Mouse (Mus musculus) forebrain, embryonic 13.5 days (tissue): Measurements from ENCODE around the gene Dram1. TPM values are rescaled to one million over a fixed set of nuclear protein-coding genes. Genes with fewer than 3 reads are reported as not detected.

Experiments used
- ATAC-seq: fragments of 200-750 bp; cut with Nextera tagmentation; 2 replicates; pipeline ENCODE4 v1.8.0; 2017
- H3K27ac ChIP-seq: fragments of 300-500 bp; sonication (generic); 2 replicates; pipeline ENCODE4 v1.5.1; 2015; ENCODE audit warnings: inconsistent platforms, mild to moderate bottlenecking, moderate library complexity
- H3K27me3 ChIP-seq: fragments of 300-500 bp; sonication (generic); 2 replicates; pipeline ENCODE4 v1.6.1; 2015; ENCODE audit warnings: mild to moderate bottlenecking, inconsistent platforms
- H3K36me3 ChIP-seq: fragments of 300-500 bp; sonication (generic); 2 replicates; pipeline ENCODE4 v1.6.1; 2015; ENCODE audit warnings: mild to moderate bottlenecking, inconsistent platforms; ENCODE audit not compliant: poor library complexity, severe bottlenecking
- H3K4me1 ChIP-seq: fragments of 300-500 bp; sonication (generic); 2 replicates; pipeline ENCODE4 v1.6.1; 2015; ENCODE audit warnings: inconsistent platforms
- H3K4me2 ChIP-seq: fragments of 300-500 bp; sonication (generic); 2 replicates; pipeline ENCODE4 v1.6.1; 2015; ENCODE audit warnings: inconsistent platforms, mild to moderate bottlenecking, moderate library complexity
- H3K4me3 ChIP-seq: fragments of 300-500 bp; sonication (generic); 2 replicates; pipeline ENCODE4 v1.5.1; 2015; ENCODE audit warnings: mild to moderate bottlenecking, inconsistent platforms
- H3K9ac ChIP-seq: fragments of 300-500 bp; sonication (generic); 2 replicates; pipeline ENCODE4 v1.6.1; 2015; ENCODE audit warnings: mild to moderate bottlenecking, inconsistent platforms
- H3K9me3 ChIP-seq: fragments of 300-500 bp; sonication (generic); replicated peaks from 2 replicates; pipeline ENCODE4 v1.6.1; 2016; ENCODE audit warnings: inconsistent platforms
- WGBS: fragments of 180-500 bp; shearing (Covaris S2); methylation state at CpG from one replicate; pipeline ENCODE4 v1.1.7; 2015; 5-methylcytosine and 5-hydroxymethylcytosine counted together
- polyA plus RNA-seq: library from polyadenylated mRNA; unstranded; fragments of >200 nt; fragmentation: Nextera tagmentation; extraction: Ambion mirVana; gene quantifications from 2 replicates; pipeline ENCODE4 v1.2.1, GENCODE M21; 2015

The Dram1 gene
- polyA plus RNA-seq, 1 experiment from 2014 or later: 0.19 TPM

DNA sequence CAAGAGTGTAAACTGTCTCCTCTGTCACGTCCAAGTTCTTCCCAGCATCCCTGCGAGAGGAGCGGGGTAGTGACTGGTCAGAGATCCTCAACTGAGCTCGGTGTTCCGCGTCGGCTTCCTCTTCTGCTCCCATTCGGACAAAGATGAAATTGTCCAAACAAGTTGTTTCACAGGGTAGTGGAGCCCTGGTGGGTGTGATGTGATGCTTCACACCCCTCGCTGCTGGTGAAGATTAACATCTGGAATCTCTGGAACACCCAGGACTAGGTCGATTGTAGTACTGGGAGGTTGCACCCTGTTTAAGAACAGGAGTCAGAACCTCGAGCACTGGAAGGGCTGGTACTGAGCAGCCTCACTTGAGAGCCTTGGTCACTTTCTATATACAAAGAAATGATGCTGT, 75.8 kb downstream of the Dram1 start:
- WGBS: 86% methylated on average over 11 of the region's 11 CpGs
- Histone ChIP-seq H3K9ac (no peak overlapping the region), H3K4me3 (no peak overlapping the region), H3K4me2 (no peak overlapping the region), H3K27ac (no peak overlapping the region), H3K9me3 (peaks cover 4% of the 10 kb centered on the region; the same call in 1 of the 2 replicates), H3K27me3 (no peaks in the 10 kb centered on the region), H3K4me1 (no peaks in the 10 kb centered on the region), H3K36me3 (no peaks in the 10 kb centered on the region)
- no peak for ATAC-seq

DNA sequence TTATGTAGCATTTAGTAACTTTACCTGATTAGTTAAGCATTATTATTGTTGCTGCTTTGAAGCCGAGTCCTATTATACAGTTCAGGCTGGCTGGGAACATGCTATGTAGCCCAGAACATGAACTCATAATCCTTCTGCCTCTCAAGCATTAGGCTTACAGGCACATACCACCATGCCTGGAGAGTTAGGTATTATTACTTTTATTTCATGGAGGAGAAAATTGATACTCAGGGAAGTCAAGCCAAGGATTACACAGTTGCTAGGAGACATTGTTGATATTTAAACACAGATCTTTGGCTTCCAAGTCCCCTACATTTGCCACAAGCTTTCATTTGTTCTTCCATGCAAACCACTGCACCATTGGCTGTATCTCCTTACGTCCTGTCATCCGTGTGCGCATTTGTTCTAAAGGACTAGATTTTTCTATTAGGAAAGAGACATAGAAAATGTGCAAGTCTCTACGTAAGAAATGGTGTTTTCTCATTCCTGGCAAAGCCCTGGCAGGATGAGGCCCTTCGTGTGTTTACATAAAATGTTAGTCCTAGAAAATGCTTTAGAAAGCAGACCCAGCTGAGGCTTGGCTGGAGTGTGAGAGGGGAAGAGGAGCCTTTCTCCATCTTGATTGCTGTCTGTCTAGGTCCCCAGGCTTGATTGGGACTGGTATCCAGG, 76.9 kb downstream of the Dram1 start:
- ATAC-seq: no peak
- Histone ChIP-seq H3K4me3 (no peak overlapping the region), H3K4me2 (no peak overlapping the region), H3K9me3 (peaks cover 4% of the 10 kb centered on the region; the same call in 1 of the 2 replicates), H3K9ac (no peak overlapping the region), H3K27me3 (no peaks in the 10 kb centered on the region), H3K4me1 (no peaks in the 10 kb centered on the region), H3K36me3 (no peaks in the 10 kb centered on the region), H3K27ac (no peak overlapping the region)
- WGBS: 85% methylated on average over 6 of the region's 6 CpGs

DNA sequence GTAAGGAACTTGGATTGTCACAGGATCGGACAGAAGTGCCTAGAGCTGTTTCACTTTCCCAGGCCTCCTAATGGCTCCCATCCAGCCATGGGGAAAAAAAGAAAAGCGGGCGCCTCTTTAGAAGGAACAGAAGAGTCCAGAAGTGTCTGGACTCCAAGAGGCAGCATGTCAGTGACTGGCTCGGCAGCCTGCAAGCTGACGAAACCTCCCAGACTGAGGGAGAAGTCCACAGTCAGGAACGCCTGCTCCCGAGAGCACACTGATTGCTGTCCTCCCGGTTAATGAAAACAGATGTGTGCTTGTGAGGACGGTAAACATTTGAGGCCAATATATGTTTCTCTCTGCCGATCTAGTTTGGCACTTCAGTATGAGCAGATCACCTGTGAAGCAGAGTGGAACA, 81.9 kb downstream of the Dram1 start:
- Histone ChIP-seq H3K9ac (no peak overlapping the region), H3K27me3 (no peaks in the 10 kb centered on the region), H3K9me3 (peaks cover 4% of the 10 kb centered on the region; the same call in 1 of the 2 replicates), H3K4me1 (no peaks in the 10 kb centered on the region), H3K4me2 (no peak overlapping the region), H3K4me3 (no peak overlapping the region), H3K36me3 (no peaks in the 10 kb centered on the region), H3K27ac (no peak overlapping the region)
- WGBS: 90% methylated on average over 10 of the region's 10 CpGs
- no peak for ATAC-seq

DNA sequence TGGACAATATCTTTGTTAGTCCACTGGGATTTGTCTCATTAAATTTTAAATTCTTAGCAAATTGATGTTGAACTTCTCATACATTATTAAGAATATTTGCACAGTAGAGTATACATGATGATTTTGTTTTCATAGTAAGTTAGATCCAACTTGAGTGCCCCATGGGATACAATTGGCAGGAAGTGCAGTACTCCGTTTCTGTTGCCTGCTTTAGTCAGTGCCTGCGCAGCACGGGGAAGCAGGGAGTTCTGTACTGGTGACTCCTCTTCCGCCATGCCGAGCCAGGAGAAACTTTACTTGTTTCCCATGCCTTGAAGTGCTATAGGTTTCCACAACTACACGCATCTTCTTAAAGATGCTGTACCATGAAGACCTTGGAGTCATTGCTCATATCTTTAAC, 83.8 kb downstream of the Dram1 start:
- Histone ChIP-seq H3K4me2 (no peak overlapping the region), H3K9me3 (peaks cover 4% of the 10 kb centered on the region; the same call in 1 of the 2 replicates), H3K4me3 (no peak overlapping the region), H3K4me1 (no peaks in the 10 kb centered on the region), H3K36me3 (no peaks in the 10 kb centered on the region), H3K9ac (no peak overlapping the region), H3K27ac (no peak overlapping the region), H3K27me3 (no peaks in the 10 kb centered on the region)
- ATAC-seq: no peak
- WGBS: 90% methylated on average over 6 of the region's 6 CpGs

DNA sequence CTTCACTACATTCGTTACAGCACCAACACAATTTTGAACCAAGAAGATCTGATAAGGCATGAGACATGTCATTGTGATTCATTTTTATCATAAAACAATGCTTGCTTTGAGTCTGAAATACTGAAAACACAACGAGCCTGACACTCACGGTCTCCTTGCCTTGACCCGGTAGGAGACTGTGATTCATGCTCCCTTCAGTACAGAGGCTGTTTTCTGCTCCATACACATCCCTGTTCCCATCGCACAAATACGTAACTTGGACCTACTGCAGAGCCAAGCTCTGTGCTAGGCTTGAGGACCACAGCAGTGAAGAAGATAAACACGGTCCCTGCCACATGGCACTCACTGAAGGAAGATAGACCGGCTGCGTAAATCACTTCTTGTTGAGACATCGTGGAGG, 90.8 kb downstream of the Dram1 start:
- no peaks in the 10 kb centered on the region for H3K4me1 ChIP-seq
- no peaks in the 10 kb centered on the region for H3K36me3 ChIP-seq
- no peaks in the 10 kb centered on the region for H3K27me3 ChIP-seq
- H3K4me2 ChIP-seq: no peak overlapping the region
- no peaks in the 10 kb centered on the region for H3K9me3 ChIP-seq
- H3K9ac ChIP-seq: no peak overlapping the region
- no peak for ATAC-seq
- WGBS: 91% methylated on average over 10 of the region's 10 CpGs
- no peak overlapping the region for H3K27ac ChIP-seq
- H3K4me3 ChIP-seq: no peak overlapping the region

DNA sequence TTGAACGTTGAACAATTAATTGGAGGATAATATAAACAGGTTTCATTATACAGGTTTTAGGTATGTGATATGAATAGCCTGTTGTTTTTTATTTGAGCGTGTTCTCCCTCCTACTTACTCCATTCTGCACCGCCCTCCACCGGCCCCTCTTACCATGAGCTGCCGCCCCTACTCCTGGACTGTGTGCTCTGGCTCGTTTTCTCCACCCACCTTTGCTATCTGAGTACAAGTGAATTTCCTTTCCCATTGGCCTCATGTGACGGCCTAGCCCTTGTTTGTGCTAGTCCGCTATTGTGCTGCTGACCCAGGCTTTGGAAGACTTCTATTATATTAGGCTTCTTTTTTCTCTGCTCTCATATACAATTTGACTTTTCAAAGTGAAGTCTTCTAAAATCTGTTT, 91.6 kb downstream of the Dram1 start:
- Histone ChIP-seq H3K4me1 (no peaks in the 10 kb centered on the region), H3K27me3 (no peaks in the 10 kb centered on the region), H3K4me2 (no peak overlapping the region), H3K36me3 (no peaks in the 10 kb centered on the region), H3K27ac (no peak overlapping the region), H3K4me3 (no peak overlapping the region), H3K9me3 (no peaks in the 10 kb centered on the region), H3K9ac (no peak overlapping the region)
- no peak for ATAC-seq
- WGBS: 63% methylated on average over 8 of the region's 8 CpGs

DNA sequence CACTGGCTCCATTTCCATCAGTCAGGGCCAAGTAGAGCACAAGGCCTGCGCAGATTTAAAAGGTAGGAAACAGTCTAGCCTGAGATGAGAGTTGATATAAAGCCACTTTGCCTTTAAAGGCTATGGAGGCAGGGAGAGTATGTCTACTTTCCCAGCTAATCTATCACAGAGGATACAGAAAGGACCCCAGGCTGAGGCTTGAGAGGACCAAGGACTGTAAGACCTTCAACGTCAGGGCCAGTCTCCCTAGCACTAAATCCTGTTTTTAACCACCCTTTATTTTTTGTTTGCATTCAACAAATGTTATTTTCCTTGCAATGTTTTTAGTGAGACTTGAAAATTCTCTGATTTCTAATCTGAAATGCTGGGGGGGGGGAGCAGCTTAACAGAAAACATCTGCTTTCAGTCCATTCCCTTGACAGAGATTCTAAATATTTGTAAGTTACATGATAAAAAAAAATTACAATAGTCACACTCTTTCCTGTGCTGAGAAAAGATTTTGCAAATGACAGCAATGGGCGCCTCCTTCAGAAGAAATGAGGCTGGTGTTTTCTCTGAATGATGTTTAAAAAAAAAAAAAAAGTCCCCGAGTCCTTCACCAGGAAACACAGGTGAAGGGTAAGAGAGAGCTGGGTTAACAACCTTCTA, 94.4 kb downstream of the Dram1 start:
- H3K4me2 ChIP-seq: no peak overlapping the region
- no peaks in the 10 kb centered on the region for H3K9me3 ChIP-seq
- no peak overlapping the region for H3K9ac ChIP-seq
- H3K27me3 ChIP-seq: no peaks in the 10 kb centered on the region
- H3K4me3 ChIP-seq: no peak overlapping the region
- ATAC-seq: no peak
- WGBS: 91% methylated on average over 4 of the region's 4 CpGs
- H3K36me3 ChIP-seq: no peaks in the 10 kb centered on the region
- no peaks in the 10 kb centered on the region for H3K4me1 ChIP-seq
- H3K27ac ChIP-seq: no peak overlapping the region

DNA sequence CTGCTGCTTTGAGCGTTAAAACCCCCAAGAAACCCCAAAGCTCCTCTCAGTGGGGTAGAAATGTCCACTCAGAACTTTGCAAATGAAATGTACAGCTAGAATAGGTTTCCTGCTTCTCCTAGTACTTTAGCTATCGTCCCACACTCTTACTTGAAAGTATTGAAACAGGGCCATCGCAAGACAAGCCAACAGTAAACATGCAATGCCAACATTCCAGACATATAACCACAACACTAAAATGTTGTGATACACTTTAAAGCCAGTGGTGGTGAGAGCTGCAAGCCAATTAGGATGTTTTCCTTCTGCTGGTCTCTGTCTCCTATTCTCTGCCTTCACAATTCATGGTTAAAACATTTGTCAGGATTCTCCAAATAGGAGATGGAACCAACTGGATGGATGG, 97.2 kb downstream of the Dram1 start:
- Histone ChIP-seq H3K36me3 (no peaks in the 10 kb centered on the region), H3K4me1 (no peaks in the 10 kb centered on the region), H3K27me3 (no peaks in the 10 kb centered on the region), H3K27ac (no peak overlapping the region), H3K4me3 (no peak overlapping the region), H3K4me2 (no peak overlapping the region), H3K9ac (no peak overlapping the region), H3K9me3 (no peaks in the 10 kb centered on the region)
- ATAC-seq: no peak
- WGBS: 84% methylated on average over 3 of the region's 3 CpGs

GRCm38 (mm10) chr10:88274045-88274444, 104.8 kb downstream of the Dram1 start:
- 87% methylated on average over 5 of the region's 5 CpGs for WGBS
- no peak for ATAC-seq
- no peak overlapping the region for H3K9ac ChIP-seq
- no peaks in the 10 kb centered on the region for H3K4me1 ChIP-seq
- no peaks in the 10 kb centered on the region for H3K9me3 ChIP-seq
- no peak overlapping the region for H3K4me3 ChIP-seq
- H3K27me3 ChIP-seq: no peaks in the 10 kb centered on the region
- H3K27ac ChIP-seq: no peak overlapping the region
- no peak overlapping the region for H3K4me2 ChIP-seq
- H3K36me3 ChIP-seq: no peaks in the 10 kb centered on the region

Other genes with a start within 250 kb of the Dram1 start
- 9.1 and 10.6 TPM in 2 replicates for gene Parpbp, start 232.1 kb downstream of the Dram1 start, polyA plus RNA-seq
- gene Nup37, start 232.1 kb downstream of the Dram1 start, polyA plus RNA-seq: 66.6 and 72.7 TPM in 2 replicates
- 45.1 and 46.8 TPM in 2 replicates for gene Washc3, start 178.0 kb downstream of the Dram1 start, polyA plus RNA-seq
- 9.8 and 10.3 TPM in 2 replicates for gene Gnptab, start 52 bp upstream of the Dram1 start, polyA plus RNA-seq
- not detected in 2 replicates for gene Sycp3, start 80.5 kb upstream of the Dram1 start, polyA plus RNA-seq
- 5.2 and 5.7 TPM in 2 replicates for gene Chpt1, start 125.0 kb upstream of the Dram1 start, polyA plus RNA-seq
- 0.22 and 0.76 TPM in 2 replicates for gene Mybpc1, start 226.1 kb upstream of the Dram1 start, polyA plus RNA-seq